Mouse (Mus musculus) liver, postnatal 0 days (tissue): Measurements from ENCODE around the gene Gm49387.

Experiments used
- CTCF ChIP-seq: sonication (generic); IDR thresholded peaks from 2 replicates; pipeline ENCODE4 v1.5.1; 2016; ENCODE audit warnings: antibody characterized with exemption, low read depth
- EP300 ChIP-seq: IDR thresholded peaks from 2 replicates; pipeline ENCODE4 v1.6.1; 2016; ENCODE audit warnings: antibody characterized with exemption, low read depth, mild to moderate bottlenecking

DNA sequence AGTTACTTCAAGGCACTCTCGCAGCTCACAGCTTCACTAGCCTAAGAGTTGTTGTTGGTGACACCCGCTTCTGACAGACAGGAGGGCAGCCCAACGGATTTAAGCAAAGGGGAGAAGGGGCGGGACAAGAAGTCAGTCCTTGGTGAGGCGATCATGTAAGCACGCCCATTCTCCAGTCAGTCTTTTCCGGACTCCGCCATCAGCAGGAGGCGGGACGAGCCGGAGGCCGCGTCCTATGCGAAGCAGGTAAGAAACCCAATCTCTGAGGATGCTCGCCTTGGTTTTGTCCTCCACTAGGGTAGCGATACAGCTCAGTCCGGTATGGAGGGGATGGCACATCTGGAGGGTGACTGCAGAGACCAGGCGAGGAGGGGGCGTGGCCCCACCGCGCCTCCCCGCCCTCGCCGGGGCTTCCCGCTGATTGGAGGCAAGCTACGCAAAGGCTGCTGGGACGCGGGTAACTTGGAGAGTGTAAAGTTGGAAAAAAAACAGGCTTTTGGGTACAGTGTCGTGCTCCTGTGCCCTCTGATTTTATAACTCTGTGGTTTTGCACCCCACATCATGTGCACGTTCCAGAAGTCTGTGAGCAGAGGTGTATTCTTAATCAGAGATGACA lies 320 bp upstream of the Gm49387 start, which contains the start of the genes Btd and Hacl1:
- TF ChIP-seq CTCF, result no peak
- TF ChIP-seq EP300, result no peak
